Mouse (Mus musculus): ENCODE measurements at regions not wholly inside any gene's neighbourhood (a gene's known extent, or its start where the extent isn't known, plus 50 kb on each side); places are given as distances from the start of the nearest gene placed in this dataset.

DNA sequence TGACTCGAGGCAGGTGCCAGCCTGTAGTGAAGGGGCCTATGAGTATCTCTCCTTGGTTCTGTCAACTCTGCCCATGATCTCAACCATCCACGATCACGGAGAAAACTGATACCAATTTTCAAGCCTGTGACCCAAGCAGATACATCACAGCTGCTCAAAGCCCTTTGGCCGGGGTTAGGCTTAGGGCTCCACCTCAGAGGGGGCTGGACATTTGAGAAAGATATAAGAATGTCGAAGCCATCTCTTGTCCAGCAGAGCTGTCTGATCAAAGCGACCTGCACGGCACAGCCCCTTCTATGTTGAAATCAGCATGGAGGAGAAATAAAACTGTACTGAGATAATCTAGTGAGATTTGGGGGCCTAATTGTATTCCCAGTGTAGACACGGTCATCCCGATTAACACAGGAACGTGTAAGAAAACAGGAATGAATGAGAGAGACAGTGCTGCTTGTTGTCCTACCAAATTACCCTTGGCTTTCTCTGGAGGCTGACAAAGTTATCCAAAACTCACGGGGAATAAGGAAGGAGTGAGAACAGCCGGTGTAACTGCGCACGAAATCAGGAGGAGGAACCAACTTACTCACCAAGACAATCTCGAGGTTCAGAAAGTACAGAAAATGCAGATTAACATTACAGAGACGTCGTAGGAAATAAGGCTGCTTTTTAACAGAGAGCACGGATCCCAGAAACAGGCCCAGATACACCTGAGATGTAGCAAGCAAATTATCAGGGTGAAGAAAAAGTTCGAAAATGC, 212.7 kb upstream of the Amigo2 start:
- CTCF ChIA-PET: no interaction called here
- no peaks in the 10 kb centered on the region for H3K27me3 ChIP-seq
- POLR2A ChIA-PET: no interaction called here
- TF ChIP-seq CTCF (IDR thresholded peaks at IDR 0.05): no peak
- DNase-seq (ENCODE audit: low read depth, low spot score) (no peak), ATAC-seq (no peak)
- in situ Hi-C loops (cut with MboI; ENCODE audit: low pct_unique_long_range_greater_than_20kb): no loop called here

DNA sequence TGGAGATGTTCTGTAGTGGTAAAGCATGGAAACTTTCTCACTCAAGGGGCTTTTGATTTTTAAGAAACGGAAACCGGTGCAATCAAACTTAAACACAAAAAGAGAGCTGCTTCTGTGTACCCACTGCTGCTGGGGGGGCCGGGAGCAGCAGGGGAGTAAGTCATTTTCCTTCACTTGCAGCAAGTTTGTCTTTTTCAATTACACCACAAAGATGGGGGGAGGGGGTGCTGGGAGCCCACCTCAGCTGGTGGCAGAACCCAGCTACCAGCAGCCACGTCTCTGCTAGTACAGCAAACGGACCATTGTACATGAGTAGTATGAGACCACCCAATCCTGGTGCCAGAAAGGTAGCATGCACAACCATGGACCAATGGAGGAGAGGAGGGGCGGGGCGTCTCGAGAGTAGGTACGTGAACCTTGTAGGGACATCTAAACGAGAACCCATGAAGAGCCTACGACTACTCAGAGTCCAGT, 211.7 kb upstream of the Amigo2 start:
- DNase-seq (ENCODE audit: low read depth, low spot score): no peak
- TF ChIP-seq CTCF (IDR thresholded peaks at IDR 0.05): no peak
- POLR2A ChIA-PET: no interaction called here
- CTCF ChIA-PET: no interaction called here
- in situ Hi-C loops (cut with MboI; ENCODE audit: low pct_unique_long_range_greater_than_20kb): no loop called here
- no peak for ATAC-seq
- no peaks in the 10 kb centered on the region for H3K27me3 ChIP-seq

DNA sequence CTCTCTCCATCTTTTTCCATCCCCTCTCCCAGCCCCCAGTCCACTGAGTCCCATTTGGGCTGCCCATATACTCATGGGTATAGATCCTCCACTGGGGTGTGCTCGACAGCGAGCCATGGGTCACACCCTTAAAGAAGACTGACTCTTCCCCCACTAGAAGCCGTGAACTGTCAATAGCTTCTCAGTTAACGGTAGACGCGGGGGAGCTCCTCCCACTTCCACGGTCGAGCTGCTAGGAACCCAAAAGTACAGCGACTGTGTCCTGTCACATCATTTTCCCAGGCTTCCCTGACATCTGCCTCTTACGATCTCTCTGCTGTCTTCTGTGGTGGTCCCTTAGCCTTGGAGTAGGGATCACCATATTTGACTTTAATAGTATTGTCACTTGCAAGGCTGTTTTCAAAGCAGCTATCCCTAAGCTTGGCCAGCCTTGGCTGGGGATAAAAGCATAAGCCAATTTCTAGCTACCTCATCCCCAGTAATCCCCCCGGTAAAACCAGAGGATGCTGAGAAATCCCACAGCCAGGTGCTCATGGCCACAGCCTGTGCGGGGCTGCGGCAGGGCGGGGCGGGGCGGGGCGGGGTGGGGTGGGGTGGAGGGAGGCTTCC, 211.2 kb upstream of the Amigo2 start:
- DNase-seq (ENCODE audit: low read depth, low spot score) (no peak), ATAC-seq (no peak)
- POLR2A ChIA-PET: no interaction called here
- CTCF ChIA-PET: no interaction called here
- H3K27me3 ChIP-seq: no peaks in the 10 kb centered on the region
- no peak for TF ChIP-seq CTCF (IDR thresholded peaks at IDR 0.05)
- in situ Hi-C loops (cut with MboI; ENCODE audit: low pct_unique_long_range_greater_than_20kb): no loop called here

DNA sequence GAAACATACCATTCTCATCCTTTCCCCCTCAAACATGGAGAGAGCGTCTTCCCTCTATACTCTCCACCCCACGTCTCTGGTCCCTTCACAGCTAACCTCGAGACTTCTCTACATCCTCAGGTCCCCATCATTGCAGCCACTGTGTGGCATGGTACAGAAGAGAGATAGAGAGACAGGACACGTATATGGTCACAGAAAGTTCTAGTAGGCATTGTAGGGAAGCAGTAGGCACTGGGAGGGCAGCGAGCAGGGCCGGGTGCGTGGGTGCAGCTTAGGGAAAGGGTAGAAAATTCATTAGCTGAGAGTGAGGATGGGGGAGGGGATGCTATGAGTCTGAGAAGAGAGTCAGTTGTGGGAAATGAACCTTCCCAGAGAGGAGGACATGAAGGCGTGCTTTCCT, 210.4 kb upstream of the Amigo2 start:
- in situ Hi-C loops (cut with MboI; ENCODE audit: low pct_unique_long_range_greater_than_20kb): no loop called here
- no peak for TF ChIP-seq CTCF (IDR thresholded peaks at IDR 0.05)
- CTCF ChIA-PET: no interaction called here
- H3K27me3 ChIP-seq: no peaks in the 10 kb centered on the region
- no peak for ATAC-seq
- POLR2A ChIA-PET: no interaction called here
- no peak for DNase-seq (ENCODE audit: low read depth, low spot score)

DNA sequence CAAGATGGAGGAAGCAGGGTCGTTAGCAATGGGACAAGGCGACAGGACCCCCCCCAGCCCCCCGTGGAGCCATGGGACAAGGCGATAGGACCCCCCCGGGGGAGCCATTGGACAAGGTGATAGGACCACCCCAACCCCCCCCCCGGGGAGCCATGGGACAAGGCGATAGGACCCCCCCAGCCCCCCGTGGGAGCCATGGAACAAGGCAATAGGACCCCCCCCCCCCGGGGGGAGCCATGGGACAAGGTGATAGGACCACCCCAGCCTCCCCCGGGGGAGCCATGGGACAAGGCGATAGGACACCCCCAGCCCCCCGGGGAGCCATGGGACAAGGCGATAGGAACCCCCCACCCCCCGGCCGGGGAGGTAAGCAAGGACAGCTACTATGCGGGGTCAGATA, 209.9 kb upstream of the Amigo2 start:
- POLR2A ChIA-PET: no interaction called here
- no peak for ATAC-seq
- no peaks in the 10 kb centered on the region for H3K27me3 ChIP-seq
- DNase-seq (ENCODE audit: low read depth, low spot score): no peak
- TF ChIP-seq CTCF (IDR thresholded peaks at IDR 0.05): no peak
- CTCF ChIA-PET: no interaction called here
- in situ Hi-C loops (cut with MboI; ENCODE audit: low pct_unique_long_range_greater_than_20kb): no loop called here

DNA sequence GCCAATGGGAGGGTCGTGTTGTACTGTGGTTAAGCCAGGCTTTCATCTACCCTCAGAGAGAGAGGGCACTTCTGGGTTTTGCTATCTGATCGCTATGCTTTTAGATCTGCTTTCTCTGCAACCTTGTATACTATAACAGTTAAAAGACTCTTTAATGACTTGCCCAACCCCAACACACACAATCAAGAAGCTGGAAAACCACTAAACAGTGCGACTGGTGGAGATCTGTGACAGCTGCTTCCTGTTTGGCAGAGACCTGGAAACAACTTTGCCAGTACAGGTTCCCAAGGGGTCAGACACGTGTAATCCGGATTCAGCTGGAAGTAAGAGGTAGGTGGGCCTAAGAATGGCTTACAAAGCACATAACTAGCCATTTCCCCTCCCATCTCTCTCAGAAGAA, 208.6 kb upstream of the Amigo2 start:
- ChIA-PET CTCF (no interaction called here), POLR2A (no interaction called here)
- no peak for TF ChIP-seq CTCF (IDR thresholded peaks at IDR 0.05)
- DNase-seq (ENCODE audit: low read depth, low spot score) (no peak), ATAC-seq (no peak)
- H3K27me3 ChIP-seq: no peaks in the 10 kb centered on the region
- in situ Hi-C loops (cut with MboI; ENCODE audit: low pct_unique_long_range_greater_than_20kb): no loop called here

DNA sequence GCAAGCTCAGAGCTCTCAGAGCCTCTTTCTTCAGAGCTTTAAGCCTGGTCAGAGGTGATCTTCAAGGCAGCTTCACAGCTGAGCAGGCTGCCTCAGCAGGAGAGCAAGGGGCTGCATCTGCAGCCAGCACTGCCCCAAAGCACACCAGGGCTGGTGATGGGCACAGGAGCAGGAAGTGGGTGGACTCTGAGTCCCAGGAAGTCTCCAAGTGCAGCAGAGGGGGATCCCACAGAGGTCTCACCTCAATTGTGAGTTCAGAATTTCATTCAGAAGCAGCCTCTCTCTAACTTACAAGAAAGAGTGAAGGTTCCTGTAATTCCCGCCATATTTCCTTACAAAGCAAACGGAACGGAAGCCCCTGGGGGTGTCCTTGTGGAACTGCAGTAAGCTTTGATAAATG, 202.6 kb upstream of the Amigo2 start:
- no peak for ATAC-seq
- in situ Hi-C loops (cut with MboI; ENCODE audit: low pct_unique_long_range_greater_than_20kb): loop anchor here (10.0 kb wide), 1 partner anchor 205 kb away; no protein-coding TSS in a partner anchor
- H3K27me3 ChIP-seq: peaks cover 4% of the 10 kb centered on the region
- CTCF ChIA-PET: no interaction called here
- no peak for TF ChIP-seq CTCF (IDR thresholded peaks at IDR 0.05)
- POLR2A ChIA-PET: no interaction called here
- DNase-seq (ENCODE audit: low read depth, low spot score): no peak

DNA sequence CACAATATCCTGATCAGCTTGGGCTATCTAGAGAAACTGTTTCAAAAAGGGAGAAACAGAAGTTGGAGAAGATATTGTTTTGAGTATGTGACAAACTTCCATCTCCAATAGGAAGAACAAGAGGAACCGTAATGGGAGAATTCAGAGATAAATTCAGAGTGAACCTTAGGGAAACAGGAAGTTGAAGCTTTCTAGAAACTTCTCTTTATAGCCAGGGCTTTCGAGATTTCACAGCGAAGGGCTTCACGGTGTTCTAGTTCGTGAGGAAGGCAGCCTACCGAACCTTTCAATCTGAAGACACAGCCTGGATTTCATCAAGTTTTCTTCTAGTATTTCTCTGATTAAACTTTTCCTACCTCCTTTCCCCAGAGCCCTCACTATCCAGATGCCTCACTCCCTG, 201.9 kb upstream of the Amigo2 start:
- ChIA-PET CTCF (no interaction called here), POLR2A (interaction anchor here (0.7 kb wide), 1 partner anchor 274 kb away, joined by 3 read pairs; no protein-coding TSS in a partner anchor)
- in situ Hi-C loops (cut with MboI; ENCODE audit: low pct_unique_long_range_greater_than_20kb): loop anchor here (10.0 kb wide), 1 partner anchor 206 kb away; no protein-coding TSS in a partner anchor
- H3K27me3 ChIP-seq: peaks cover 4% of the 10 kb centered on the region
- TF ChIP-seq CTCF (IDR thresholded peaks at IDR 0.05): no peak
- ATAC-seq (no peak), DNase-seq (ENCODE audit: low read depth, low spot score) (no peak)

DNA sequence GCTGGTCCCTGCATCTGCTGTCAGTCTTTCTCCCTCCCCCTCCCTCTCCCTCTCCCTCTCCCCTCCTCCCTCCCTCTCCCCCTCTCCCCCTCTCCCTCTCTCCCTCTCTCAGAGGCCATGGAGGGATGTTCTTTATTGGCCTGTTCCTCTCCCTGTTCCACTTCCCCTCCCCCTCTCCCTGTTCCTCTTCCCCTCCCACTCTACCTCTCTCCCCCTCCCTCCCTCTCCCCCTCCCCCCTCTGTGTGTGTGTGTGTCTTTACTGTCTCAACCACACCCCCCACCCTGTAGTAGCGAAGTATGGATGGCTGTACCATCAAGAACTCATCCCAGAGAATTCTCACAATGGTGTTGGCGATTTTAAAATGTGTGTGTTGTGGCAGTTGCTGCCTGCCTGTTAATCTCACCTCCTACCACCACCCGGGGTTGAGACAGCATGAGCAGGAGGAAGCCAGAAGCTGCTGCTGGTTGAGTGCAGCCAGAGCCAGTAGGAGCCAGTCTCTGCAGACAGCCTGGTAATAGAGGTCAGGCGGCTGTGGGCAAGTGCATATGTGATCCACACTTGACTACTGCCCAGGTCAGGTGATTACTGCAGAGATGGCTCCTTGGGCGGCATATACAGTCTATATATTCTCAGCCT, 201.3 kb upstream of the Amigo2 start:
- TF ChIP-seq CTCF (IDR thresholded peaks at IDR 0.05): no peak
- DNase-seq (ENCODE audit: low read depth, low spot score) (no peak), ATAC-seq (no peak)
- ChIA-PET POLR2A (interaction anchor here (0.7 kb wide), 1 partner anchor 273 kb away, joined by 3 read pairs; no protein-coding TSS in a partner anchor), CTCF (no interaction called here)
- H3K27me3 ChIP-seq: peaks cover 4% of the 10 kb centered on the region
- in situ Hi-C loops (cut with MboI; ENCODE audit: low pct_unique_long_range_greater_than_20kb): loop anchor here (10.0 kb wide), 1 partner anchor 206 kb away; no protein-coding TSS in a partner anchor

DNA sequence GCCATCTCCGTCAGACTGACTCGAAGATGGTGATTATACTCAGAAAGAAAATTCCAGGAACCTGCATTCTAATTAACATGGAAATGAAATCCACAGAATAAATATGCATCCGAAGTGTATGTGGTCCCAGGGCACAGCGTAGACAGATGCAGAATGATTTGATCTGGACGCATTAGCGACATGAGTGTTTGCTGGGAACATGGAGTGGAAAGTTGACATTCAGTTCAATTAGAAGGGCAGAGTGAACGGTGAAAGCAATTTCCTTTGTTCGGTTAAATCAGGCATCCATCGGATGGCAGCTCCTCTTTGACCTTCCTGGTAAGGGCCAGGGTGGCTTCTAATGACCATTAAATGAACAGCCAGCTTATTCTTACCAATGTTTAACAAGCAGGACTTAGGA, 199.1 kb upstream of the Amigo2 start:
- DNase-seq (ENCODE audit: low read depth, low spot score): no peak
- in situ Hi-C loops (cut with MboI; ENCODE audit: low pct_unique_long_range_greater_than_20kb): loop anchor here (10.0 kb wide), 1 partner anchor 209 kb away; no protein-coding TSS in a partner anchor
- no peak for TF ChIP-seq CTCF (IDR thresholded peaks at IDR 0.05)
- peaks cover 4% of the 10 kb centered on the region for H3K27me3 ChIP-seq
- ATAC-seq: no peak
- ChIA-PET CTCF (interaction anchor here (1.0 kb wide), 1 partner anchor 14 kb away, joined by 3 read pairs; no protein-coding TSS in a partner anchor), POLR2A (no interaction called here)

DNA sequence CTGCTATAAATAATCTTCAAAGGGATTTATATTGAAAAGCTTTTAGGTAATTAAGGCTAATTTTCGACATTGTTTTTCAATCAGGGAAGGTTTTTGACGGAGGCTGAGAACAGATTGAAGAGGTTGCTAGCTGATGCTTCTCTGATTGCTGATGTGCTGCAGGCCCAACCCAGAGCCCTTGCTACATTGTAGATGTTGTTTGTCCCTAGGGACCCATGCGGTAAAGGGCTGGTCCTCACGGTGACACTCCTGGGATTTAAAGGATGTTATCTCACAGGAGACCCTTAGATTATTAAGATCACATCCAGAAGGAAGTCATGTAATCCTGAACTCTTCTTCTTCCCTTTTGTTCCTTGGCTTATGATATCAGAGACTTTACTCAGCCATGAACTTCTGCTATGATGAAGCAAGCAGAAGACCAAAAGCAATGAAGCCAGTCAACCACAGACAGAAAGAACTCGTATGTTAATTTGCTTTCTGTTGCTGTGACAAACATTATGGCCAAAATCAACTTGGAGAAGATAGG, 191.2 kb upstream of the Amigo2 start:
- ATAC-seq: no peak
- no peak for DNase-seq (ENCODE audit: low read depth, low spot score)
- ChIA-PET CTCF (no interaction called here), POLR2A (no interaction called here)
- TF ChIP-seq CTCF (IDR thresholded peaks at IDR 0.05): no peak
- in situ Hi-C loops (cut with MboI; ENCODE audit: low pct_unique_long_range_greater_than_20kb): no loop called here
- no peaks in the 10 kb centered on the region for H3K27me3 ChIP-seq

Data from Patski (cell line).